Mouse (Mus musculus): ENCODE measurements at regions not wholly inside any gene's neighbourhood (a gene's known extent, or its start where the extent isn't known, plus 50 kb on each side); places are given as distances from the start of the nearest gene placed in this dataset.

DNA sequence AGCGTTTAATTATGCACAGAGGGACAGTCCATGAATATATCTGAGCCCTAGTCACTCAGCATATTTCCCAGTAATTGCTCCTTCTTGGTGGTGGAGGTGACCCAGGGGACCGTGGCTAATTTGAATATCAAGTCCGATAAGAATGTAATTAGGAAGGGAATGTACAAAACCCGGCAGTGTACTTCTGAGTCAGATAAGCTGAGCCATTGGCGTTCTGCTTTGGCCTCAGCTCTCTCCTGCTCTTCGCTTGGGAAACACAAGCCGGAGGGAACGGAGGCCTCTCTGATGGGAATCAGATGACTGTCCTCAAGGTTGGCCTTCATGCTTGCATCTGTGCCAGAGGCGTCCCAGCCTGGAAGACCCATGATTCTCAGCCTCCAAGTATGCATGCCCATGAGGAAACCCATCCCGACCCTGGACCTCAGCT, 54.8 kb upstream of the Gm11733 start:
- TF ChIP-seq CTCF (IDR thresholded peaks at IDR 0.05; ENCODE audit: borderline replicate concordance, control insufficient read depth, extremely low read depth, insufficient read depth, low read length, poor library complexity) (no peak), POLR2A (IDR thresholded peaks at IDR 0.05; ENCODE audit: control insufficient read depth, extremely low read depth, insufficient read depth, low read length, poor library complexity) (no peak)

Data from thymus, adult 2 months (tissue).